Mouse (Mus musculus): ENCODE data around the gene Adra1b.

Adra1b gene

GRCm38 (mm10) chr11:43901051-43901654, at the start of gene Adra1b:
TSS of gene Adra1b (minus strand) at chr11:43901210.
- in situ Hi-C loops (cut with MboI, MseI): no loop called here

- in situ Hi-C loops (cut with MboI, MseI): no loop called here
Observed at GRCm38 (mm10) chr11:43950274-43950673, 49.3 kb upstream of the Adra1b start.

DNA sequence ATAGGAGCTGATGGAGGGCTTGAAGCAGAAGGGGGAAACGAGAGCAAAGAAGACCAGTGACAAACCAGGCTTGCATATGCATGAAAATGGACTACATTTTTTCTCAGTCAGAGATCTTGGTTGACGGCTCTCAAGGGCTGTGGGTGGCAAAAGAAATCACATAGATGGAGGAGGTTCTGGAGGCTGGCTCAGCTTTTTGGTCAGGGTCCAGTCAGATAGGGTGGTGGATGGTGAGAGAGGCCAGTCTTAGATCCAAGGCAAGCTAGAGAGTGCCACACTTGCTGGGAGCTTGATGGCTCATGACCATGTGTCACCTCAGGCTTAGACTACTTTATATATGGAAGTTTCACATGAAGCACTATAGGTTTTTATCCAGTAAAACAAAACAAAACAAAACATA, 42.8 kb upstream of the Adra1b start:
- in situ Hi-C loops (cut with MboI, MseI): no loop called here

DNA sequence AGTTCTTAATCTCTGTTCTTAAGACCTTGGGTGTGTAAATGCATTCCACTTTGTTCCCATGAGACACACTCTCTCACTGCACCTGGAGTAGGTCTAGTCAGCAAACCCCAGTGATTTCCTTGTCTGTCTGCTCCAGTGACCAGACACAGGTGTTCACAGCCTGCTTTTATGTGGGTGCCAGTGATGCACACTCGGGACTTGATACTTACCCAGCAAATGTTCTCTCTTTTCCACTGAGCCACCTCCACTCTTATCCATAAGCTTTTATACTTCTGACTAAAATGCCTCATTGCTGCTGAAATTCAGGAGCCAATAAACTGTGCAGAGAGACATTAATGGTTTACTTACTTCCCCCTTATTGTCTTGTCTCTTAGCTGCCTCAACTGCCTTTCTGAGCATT, 42.2 kb upstream of the Adra1b start:
- in situ Hi-C loops (cut with MboI, MseI): no loop called here

DNA sequence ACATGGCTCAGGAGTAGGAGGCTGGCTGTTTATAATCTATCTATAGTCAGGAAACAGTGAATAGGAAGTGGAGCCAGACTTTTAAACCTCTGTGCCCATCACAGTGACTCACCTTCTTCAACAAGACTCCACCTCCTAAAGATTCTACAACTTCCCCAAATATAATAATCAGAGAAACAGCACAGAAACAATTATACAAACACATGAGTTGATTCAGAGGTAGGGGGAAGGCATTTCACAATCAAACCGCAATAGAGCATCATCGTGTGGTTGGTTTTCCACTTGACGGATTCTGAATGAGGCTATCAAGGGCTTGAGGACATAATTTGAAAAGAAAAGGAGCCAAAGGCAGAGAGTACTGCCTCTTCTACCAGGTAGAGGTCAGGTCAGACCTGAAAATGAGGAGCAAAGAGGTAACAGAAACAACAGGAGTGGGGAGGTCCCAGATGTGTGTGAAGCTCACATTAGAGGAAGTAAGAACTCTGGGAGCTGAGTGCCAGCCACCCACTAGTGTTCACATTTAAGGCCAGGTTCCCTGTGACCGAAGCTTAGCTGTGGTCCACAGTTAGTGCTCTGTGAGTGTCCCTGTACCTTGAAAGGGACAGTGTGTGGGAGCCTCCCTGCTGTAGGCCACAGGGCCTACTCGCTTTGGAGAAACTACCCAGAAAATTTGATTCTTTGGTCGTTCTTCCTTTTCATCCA, 39.6 kb upstream of the Adra1b start:
- in situ Hi-C loops (cut with MboI, MseI): no loop called here

GRCm38 (mm10) chr11:43936023-43936422, 35.0 kb upstream of the Adra1b start:
- in situ Hi-C loops (cut with MboI, MseI): no loop called here

DNA sequence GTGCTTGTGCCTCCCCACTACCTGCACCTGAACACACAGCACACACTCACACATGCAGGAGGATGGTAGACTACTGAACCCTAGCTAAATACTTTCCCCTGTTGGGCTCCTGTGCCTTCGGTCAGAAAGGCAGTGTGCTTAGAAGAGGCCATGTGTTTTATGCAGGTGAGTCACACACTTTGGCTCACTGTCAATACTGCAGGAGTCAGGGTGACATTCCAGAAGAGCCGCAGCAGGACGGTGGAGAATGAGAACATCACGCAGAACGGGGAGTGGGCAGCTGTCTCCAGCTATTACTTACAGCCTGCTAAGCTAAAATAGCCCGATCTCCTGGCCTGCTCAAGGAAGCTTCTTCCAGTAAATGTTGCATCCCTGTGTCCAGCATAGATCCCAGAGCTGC, 32.5 kb upstream of the Adra1b start:
- in situ Hi-C loops (cut with MboI, MseI): no loop called here

DNA sequence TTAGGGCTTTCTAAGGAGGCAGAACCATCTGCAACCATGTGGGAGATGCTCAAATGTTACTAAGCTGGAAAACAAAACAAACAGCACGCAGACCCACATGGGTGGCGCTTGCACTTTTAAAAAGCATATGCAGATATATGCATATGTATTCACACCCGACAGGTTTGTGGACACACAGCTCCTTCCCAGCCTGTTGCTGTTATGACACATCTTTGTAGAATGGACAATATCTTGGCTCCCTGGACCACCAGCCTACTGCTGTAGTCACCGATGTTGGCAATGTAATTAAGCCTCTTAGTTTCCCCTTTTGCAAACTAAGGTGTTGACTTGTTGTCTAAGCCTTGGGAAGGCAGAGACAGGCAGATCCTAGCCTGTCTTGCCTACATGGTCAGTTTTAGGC, 32.0 kb upstream of the Adra1b start:
- in situ Hi-C loops (cut with MboI, MseI): no loop called here

DNA sequence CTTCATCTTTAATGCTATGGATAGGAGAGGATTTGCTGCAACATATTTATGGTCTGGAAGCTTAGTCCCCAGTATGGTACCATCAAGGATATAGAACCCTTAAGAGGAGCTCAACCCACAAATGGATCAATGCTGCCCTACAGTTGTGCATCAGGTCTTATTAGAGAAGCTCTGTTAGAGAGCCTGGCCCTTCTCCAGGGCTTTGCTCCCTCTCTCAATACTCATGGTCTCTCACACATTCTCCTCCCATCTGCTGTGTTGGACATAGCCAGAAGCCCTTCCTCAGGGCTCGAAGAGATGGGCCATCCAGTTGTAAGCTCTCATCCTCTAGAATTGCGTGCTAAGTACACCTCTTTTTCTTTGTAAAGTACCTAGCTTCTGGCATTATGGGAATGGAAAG, 29.2 kb upstream of the Adra1b start:
- in situ Hi-C loops (cut with MboI, MseI): no loop called here

DNA sequence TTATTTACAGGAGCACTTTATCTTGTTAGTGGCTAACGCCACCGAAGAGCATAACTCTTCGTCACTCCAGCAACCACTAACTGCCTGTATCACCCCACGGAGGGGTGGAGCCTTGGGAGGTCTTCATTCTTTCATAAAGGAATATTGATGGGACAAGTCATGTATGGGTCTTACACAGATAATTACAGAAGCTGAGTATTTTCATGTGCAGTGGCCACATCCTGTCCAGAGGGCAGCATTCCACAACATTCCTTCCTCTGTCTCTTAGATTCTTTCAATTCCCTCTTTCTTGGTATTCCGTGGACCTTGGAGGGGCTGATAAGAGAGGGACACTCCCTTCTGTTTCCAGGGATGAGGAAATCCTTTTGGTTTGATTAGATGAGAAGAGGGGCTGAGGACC, 28.7 kb upstream of the Adra1b start:
- in situ Hi-C loops (cut with MboI, MseI): no loop called here

DNA sequence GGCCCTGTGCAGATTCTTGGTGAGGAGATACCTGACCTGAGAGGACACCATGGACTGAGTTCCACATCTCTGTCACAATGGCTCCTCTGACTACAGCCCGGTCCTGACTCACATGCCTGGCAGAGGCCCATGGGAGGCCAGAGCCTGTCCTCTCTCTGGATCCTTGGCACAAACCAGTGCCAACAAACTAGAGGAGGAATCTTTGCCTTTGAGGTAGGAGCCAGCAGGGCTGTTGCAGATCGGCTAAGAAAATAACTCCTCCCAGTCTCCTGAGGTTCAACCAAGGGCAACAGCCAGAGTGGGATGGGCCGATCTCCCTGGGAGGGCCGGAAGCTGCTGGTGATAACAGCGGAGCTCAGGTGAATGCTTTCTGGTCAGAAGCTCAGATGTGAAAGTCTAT, 28.2 kb upstream of the Adra1b start:
- in situ Hi-C loops (cut with MboI, MseI): no loop called here

- in situ Hi-C loops (cut with MboI, MseI): no loop called here
Observed at GRCm38 (mm10) chr11:43927133-43927815, 26.3 kb upstream of the Adra1b start.

- in situ Hi-C loops (cut with MboI, MseI): no loop called here
Observed at GRCm38 (mm10) chr11:43926163-43926562, 25.2 kb upstream of the Adra1b start.

- in situ Hi-C loops (cut with MboI, MseI): no loop called here
Observed at GRCm38 (mm10) chr11:43925584-43925983, 24.6 kb upstream of the Adra1b start.

DNA sequence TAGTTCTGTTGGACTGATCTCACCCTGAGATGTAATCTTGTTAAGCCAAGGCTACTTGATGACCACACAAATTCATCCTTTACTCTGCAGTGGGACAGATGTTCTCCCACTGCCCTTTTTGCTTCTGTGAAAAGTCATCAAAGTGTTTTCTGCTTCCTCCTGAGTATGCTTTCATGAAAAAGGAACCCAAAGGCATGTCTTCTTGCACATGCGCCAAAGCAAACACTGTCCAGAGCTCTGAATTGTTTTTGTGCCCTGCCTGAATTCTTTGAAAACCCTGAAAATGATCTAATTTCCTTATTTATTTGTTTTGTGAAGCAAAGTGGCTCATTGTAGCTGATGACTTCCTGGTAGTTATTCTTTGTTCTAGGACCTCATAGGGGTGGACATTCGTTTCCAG, 20.7 kb upstream of the Adra1b start:
- in situ Hi-C loops (cut with MboI, MseI): no loop called here

DNA sequence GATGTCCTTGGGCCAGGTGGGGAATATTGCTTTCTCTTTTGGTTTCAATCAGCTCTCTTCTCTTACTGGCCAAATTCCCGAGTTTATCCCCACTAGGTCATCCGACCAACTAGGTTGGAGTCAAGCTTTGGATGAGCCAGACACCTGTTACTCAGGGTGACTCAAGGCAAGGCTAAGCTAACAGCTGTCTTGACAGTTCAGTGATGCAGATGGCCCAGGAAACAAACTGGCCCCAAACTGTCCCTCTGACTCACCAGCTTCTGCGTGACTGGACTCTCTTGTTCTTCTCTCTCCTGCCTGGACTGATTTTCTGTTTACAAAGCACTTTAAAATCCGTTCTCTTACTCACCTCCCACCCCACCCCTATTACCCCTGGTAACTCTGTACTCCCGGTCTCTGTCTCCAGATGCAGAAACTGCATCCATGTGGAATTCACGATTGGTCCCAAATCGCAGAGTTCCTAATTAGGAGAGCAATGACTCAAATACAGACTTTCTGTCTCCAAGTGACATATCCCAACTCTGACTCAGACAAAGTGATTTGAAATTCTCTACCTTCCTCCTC, 18.6 kb upstream of the Adra1b start:
- in situ Hi-C loops (cut with MboI, MseI): no loop called here

DNA sequence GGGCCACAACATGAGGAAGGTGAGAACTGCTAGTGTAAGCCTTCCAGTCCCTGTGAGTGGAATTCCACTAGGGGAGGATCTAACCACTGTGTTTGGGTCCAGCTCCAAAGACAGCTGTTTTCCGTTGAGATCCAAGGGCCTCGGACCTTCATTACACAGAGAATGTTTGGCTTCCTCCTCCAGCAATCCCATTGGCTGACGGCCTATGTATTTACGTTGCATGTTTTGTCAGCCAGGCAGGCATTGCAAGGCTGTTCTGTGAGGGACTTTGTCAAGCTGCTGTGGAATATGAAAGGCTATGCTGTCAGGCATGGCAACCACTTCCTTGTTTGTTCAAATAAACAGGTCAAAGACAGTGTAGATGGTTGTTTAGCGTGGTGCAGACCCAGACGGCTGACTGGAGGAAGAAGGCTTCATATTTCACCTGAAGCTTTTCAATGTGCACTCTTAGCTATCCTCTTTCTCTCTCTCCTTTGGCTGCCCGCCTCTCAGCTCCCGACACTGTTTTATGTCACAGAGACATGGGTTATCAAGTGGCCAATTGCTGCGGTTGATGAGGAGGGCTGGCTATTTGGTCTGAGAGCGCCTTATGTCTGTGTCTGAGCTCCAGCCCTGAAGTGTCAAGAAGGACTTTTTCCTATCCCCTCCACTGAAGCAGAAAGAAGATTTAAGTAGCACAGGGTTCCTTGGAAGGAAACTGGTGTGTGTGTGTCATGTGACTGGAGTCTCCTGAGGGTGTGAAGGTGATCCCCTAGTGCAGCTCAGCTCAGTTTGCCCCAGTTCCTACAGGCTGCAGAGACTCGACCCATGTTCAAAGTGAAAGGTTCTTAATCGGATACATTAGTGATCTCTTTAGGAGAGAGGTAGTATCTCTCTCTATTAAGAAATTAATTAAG, 13.8 kb upstream of the Adra1b start:
- in situ Hi-C loops (cut with MboI, MseI): no loop called here

DNA sequence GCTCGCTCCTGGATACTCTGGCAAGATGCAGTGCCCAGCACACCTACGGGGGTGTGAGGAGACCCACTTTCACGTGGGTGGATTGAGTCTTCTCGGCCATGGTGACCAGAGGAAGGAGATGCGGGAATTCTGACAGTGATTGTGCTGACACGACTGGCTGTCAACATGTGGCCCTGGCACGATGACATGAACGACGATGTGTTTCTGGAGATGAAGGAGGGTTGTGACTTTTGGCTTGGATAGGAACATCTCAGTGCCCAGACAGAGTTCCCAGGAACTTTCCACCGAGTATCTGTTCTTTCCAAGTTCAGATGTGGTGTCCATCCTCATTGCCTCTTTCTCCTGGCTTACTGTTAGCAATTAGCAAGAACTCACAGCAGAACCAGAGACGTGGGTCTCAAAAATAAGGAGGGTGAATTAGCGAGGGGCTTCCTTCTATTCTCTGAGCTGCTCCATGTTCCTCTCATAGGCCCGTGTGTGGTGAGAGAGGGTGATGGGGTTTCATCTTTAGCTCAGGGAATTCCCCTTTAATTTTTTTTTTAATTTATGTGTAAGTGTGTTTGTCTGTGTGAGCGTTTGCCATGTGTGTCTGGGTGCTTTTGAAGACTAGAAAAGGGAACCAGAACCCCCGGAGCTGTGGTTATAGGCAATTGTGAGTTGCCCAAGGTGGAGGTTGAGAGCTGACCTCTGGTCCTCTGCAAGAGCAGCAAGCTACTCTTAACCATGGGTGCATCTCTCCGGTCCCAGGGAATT, 11.3 kb upstream of the Adra1b start:
- in situ Hi-C loops (cut with MboI, MseI): no loop called here

DNA sequence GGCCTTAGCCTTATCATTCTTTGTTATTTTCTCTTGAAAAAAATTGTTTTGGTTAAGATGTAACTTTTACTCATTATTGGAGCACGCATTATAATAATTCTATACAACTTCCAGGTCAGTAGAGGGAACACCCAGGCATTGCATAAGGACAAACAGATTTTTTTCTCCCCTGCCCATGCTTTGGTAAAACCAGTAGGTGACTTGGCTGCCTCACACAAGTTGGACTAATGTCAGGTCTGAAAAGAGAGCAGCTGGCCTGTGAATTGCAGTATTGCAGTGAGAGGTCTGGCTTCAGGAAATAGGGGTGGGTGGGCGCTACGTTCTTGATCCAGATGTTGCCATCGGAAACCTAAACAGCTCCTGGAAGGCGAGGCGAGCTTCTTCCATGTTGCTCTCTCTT, 10.6 kb upstream of the Adra1b start:
- in situ Hi-C loops (cut with MboI, MseI): no loop called here

- in situ Hi-C loops (cut with MboI, MseI): no loop called here
Observed at GRCm38 (mm10) chr11:43903351-43903750, 2.3 kb upstream of the Adra1b start.

DNA sequence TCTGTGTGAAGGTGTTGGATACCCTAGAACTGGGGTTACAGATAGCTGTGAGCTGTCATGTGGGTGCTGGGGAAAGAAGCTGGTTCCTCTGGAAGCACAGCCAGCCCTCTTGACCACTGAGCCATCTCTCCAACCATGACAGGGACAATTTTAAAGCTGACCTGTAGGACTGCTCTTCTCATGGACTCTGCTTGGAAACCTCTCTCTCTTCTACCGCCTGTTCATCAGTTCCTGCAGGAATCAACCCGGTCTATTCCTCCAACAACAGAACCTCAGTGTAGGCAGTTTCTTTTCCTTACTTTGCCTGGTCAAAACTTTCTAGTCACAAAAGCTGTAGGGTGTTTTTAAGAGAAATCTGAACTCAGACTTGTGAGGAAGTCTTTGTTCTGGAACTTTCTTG, 1.3 kb downstream of the Adra1b start:
- in situ Hi-C loops (cut with MboI, MseI): no loop called here

Data from regulatory T cell (primary cell).